Mouse (Mus musculus) brown adipose tissue, adult 24 weeks (tissue): ENCODE measurements around the gene Zbtb34. TPM values are rescaled to one million over a fixed set of nuclear protein-coding genes. Genes with fewer than 3 reads are reported as not detected.

ENCODE experiments used
- H3K27ac ChIP-seq: fragments of 200-500 bp; replicated peaks from 2 replicates; pipeline ENCODE4 v1.5.1; 2012; ENCODE audit warnings: low read depth, mild to moderate bottlenecking, low read length
- H3K4me1 ChIP-seq: fragments of 200-500 bp; 2 replicates; pipeline ENCODE4 v1.6.1; 2012; ENCODE audit warnings: low read length, mixed read lengths; ENCODE audit not compliant: control insufficient read depth, insufficient read depth, insufficient read length
- H3K4me3 ChIP-seq: fragments of 200-500 bp; 2 replicates; pipeline ENCODE4 v1.5.1; 2012; ENCODE audit warnings: low read depth, mild to moderate bottlenecking, low read length, moderate library complexity; ENCODE audit not compliant: insufficient read depth
- polyA plus RNA-seq: library from polyadenylated mRNA; stranded (reverse); fragments of >200 nt; gene quantifications from 2 replicates; pipeline ENCODE4 v1.2.4, GENCODE M21; 2012; ENCODE audit not compliant: missing spikeins, insufficient read depth, insufficient read length

Zbtb34 gene
- polyA plus RNA-seq, 1 experiment, result 2.9 TPM

GRCm38 (mm10) chr2:33397036-33397435 is 34.1 kb downstream of the Zbtb34 start:
- Histone ChIP-seq H3K27ac (no peak overlapping the region), H3K4me1 (no peaks in the 10 kb centered on the region)

GRCm38 (mm10) chr2:33395053-33395452 is 36.1 kb downstream of the Zbtb34 start:
- no peak overlapping the region for H3K27ac ChIP-seq
- no peaks in the 10 kb centered on the region for H3K4me1 ChIP-seq
- H3K4me3 ChIP-seq, result no peak overlapping the region

More at GRCm38 (mm10) chr2:33397036-33397435, 34.1 kb downstream of the Zbtb34 start:
- H3K4me3 ChIP-seq, result no peak overlapping the region

- Histone ChIP-seq H3K4me3 (no peak overlapping the region), H3K4me1 (no peaks in the 10 kb centered on the region), H3K27ac (no peak overlapping the region)
Measured at GRCm38 (mm10) chr2:33393951-33394635, 37.0 kb downstream of the Zbtb34 start.

GRCm38 (mm10) chr2:33393021-33393420 is 38.1 kb downstream of the Zbtb34 start:
- H3K4me3 ChIP-seq, result no peak overlapping the region
- no peak overlapping the region for H3K27ac ChIP-seq
- H3K4me1 ChIP-seq, result no peaks in the 10 kb centered on the region

- Histone ChIP-seq H3K4me3 (peak overlapping the region; percentile 52), H3K27ac (no peak overlapping the region), H3K4me1 (peaks cover 4% of the 10 kb centered on the region; the same call in 1 of the 2 replicates)
Measured at GRCm38 (mm10) chr2:33371648-33372408, 59.3 kb downstream of the Zbtb34 start.

GRCm38 (mm10) chr2:33370777-33371647 is 60.1 kb downstream of the Zbtb34 start, which contains the start of gene Ralgps1:
TSS of gene Ralgps1 (minus strand) at chr2:33371486.
- Histone ChIP-seq H3K27ac (peak within 1 kb of the TSS; percentile 29; the same call in 1 of the 2 replicates), H3K4me1 (peaks cover 4% of the 10 kb centered on the region; the same call in 1 of the 2 replicates), H3K4me3 (peak within 1 kb of the TSS; percentile 71)

GRCm38 (mm10) chr2:33370276-33370776 is 60.8 kb downstream of the Zbtb34 start:
- Histone ChIP-seq H3K27ac (no peak overlapping the region), H3K4me1 (peaks cover 6% of the 10 kb centered on the region; the same call in 1 of the 2 replicates), H3K4me3 (peak overlapping the region; percentile 50; the same call in 1 of the 2 replicates)

- Histone ChIP-seq H3K4me1 (peaks cover 8% of the 10 kb centered on the region; the same call in 1 of the 2 replicates), H3K4me3 (no peak overlapping the region), H3K27ac (no peak overlapping the region)
Measured at GRCm38 (mm10) chr2:33369453-33369852, 61.7 kb downstream of the Zbtb34 start.

GRCm38 (mm10) chr2:33368486-33368885 is 62.6 kb downstream of the Zbtb34 start:
- Histone ChIP-seq H3K4me1 (peaks cover 8% of the 10 kb centered on the region; the same call in 1 of the 2 replicates), H3K27ac (no peak overlapping the region), H3K4me3 (no peak overlapping the region)

GRCm38 (mm10) chr2:33365703-33366471 is 65.2 kb downstream of the Zbtb34 start:
- Histone ChIP-seq H3K4me3 (no peak overlapping the region), H3K27ac (no peak overlapping the region; the same call in 1 of the 2 replicates), H3K4me1 (peaks cover 8% of the 10 kb centered on the region; the same call in 1 of the 2 replicates)

GRCm38 (mm10) chr2:33364656-33365055 is 66.5 kb downstream of the Zbtb34 start:
- Histone ChIP-seq H3K4me3 (no peak overlapping the region), H3K4me1 (peaks cover 5% of the 10 kb centered on the region; the same call in 1 of the 2 replicates)

GRCm38 (mm10) chr2:33363890-33364289 is 67.2 kb downstream of the Zbtb34 start:
- Histone ChIP-seq H3K4me3 (no peak overlapping the region), H3K27ac (no peak overlapping the region), H3K4me1 (peaks cover 5% of the 10 kb centered on the region; the same call in 1 of the 2 replicates)

More at GRCm38 (mm10) chr2:33364656-33365055, 66.5 kb downstream of the Zbtb34 start:
- no peak overlapping the region for H3K27ac ChIP-seq

GRCm38 (mm10) chr2:33361139-33361716 is 69.9 kb downstream of the Zbtb34 start:
- Histone ChIP-seq H3K4me3 (no peak overlapping the region), H3K27ac (no peak overlapping the region), H3K4me1 (peaks cover 5% of the 10 kb centered on the region; the same call in 1 of the 2 replicates)
